Mouse (Mus musculus): ENCODE results near the gene Exoc6b. TPM values are rescaled to one million over a fixed set of nuclear protein-coding genes. Genes with fewer than 3 reads are reported as not detected.

Gene Exoc6b
- polyA plus RNA-seq, 1 experiment from 2014 or later, result 21.0 TPM

DNA sequence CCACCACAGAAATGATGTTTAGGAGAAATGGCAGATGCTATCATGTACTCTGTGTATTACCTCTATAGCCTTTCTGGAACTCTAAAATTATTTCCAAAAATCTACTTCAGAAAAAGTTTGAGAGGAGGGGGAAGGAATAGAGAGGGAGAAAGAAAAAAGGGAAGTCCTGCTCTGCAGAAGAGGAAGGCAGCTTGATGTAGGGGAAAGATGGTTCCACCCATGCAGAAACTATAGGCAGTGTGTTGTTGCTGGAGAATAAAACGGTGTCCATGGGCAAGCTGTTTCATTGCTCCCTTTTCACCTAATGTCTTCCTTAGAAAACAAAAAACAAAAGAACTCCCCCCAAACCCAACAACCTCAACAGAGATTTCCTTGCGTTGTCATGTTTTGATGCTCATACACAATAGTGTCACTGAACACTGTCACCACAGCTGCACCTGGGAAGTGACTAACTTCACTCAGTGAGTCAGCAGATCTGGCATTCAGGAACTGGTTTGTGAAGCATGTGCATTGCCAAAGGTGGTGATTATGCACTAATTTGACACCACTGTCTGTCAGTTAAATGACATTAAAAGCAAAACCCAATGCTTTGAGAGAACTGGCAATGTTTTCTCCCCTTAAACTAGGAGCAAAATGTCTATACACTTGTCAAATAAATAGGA is 407.7 kb downstream of the Exoc6b start:
- Histone ChIP-seq H3K27me3 (ENCODE audit: insufficient read depth, poor library complexity, severe bottlenecking) (no peaks in the 10 kb centered on the region), H3K36me3 (no peaks in the 10 kb centered on the region), H3K4me1 (no peaks in the 10 kb centered on the region), H3K27ac (no peak overlapping the region), H3K9me3 (no peaks in the 10 kb centered on the region), H3K4me3 (no peak overlapping the region)
- DNase-seq (ENCODE audit: low spot score), result no peak
- 86% methylated on average over 2 of the region's 2 CpGs for WGBS

DNA sequence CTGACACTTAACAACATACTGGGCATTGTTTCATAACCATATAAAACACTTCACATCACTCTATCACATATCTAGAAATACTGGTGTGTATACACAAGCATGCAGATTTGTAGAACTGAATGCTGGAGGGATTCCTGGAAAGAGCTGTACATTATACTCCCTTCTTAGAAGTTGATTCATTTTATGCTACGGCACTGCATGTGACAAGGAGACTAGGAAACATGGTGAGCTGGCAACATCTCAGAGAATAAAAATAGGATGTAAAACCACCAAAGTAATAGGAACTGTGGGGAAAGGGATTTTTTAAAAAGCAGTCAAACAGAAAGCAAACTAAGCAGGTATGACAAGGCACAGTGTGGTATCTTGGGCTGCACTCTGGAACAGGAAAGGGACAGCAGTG is 408.3 kb downstream of the Exoc6b start:
- H3K36me3 ChIP-seq, result no peaks in the 10 kb centered on the region
- H3K27ac ChIP-seq, result no peak overlapping the region
- no peak overlapping the region for H3K4me3 ChIP-seq
- H3K9me3 ChIP-seq, result no peaks in the 10 kb centered on the region
- WGBS, result 94% methylated on average over 1 of the region's 1 CpGs
- H3K27me3 ChIP-seq (ENCODE audit: insufficient read depth, poor library complexity, severe bottlenecking), result no peaks in the 10 kb centered on the region
- no peak for DNase-seq (ENCODE audit: low spot score)
- no peaks in the 10 kb centered on the region for H3K4me1 ChIP-seq

DNA sequence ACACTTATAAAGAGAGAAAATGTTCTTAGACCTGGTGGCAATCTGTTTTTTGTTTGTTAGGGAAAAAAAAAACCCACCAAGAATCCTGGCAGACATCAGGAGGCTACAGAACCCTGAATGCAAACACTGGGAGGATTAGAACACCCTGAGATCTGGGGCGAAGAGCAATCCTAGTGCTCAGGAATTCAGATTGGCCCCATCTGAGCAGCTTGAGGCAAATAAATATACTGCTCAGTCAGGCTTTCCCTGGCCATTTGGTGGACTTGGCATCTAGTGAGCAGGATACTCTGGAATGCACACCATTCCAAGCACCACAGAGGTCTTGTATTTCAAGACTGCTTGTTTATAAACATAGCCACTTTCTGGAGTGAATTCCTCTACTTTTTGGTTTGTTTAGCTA is 412.2 kb downstream of the Exoc6b start:
- Histone ChIP-seq H3K36me3 (no peaks in the 10 kb centered on the region), H3K27ac (no peak overlapping the region), H3K9me3 (no peaks in the 10 kb centered on the region), H3K27me3 (ENCODE audit: insufficient read depth, poor library complexity, severe bottlenecking) (no peaks in the 10 kb centered on the region), H3K4me3 (no peak overlapping the region), H3K4me1 (no peaks in the 10 kb centered on the region)
- DNase-seq (ENCODE audit: low spot score), result peak; percentile 7
- WGBS, result 54% methylated on average over 1 of the region's 1 CpGs

DNA sequence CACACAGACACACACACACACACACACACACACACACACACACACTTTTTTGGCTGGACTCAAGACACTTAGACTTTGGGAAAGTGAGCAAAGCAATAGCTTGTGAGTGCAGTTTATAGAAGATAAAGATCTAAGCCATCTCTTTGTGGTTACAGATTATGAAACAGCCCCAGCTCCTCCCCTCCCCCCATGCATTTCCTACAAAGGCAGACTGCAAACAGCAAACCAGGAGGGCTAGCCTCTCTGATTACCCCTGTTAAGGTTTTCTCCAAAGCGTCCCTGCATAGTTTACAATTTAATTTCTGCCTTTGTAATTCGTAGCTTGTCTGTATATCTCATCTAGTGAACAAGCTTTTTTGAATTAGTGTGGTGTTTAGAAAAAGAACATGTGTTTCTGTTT is 412.6 kb downstream of the Exoc6b start:
- H3K4me1 ChIP-seq, result no peaks in the 10 kb centered on the region
- no peaks in the 10 kb centered on the region for H3K36me3 ChIP-seq
- DNase-seq (ENCODE audit: low spot score), result peak; percentile 33
- H3K9me3 ChIP-seq, result no peaks in the 10 kb centered on the region
- H3K27ac ChIP-seq, result no peak overlapping the region
- no peaks in the 10 kb centered on the region for H3K27me3 ChIP-seq (ENCODE audit: insufficient read depth, poor library complexity, severe bottlenecking)
- no peak overlapping the region for H3K4me3 ChIP-seq
- 47% methylated on average over 2 of the region's 2 CpGs for WGBS

DNA sequence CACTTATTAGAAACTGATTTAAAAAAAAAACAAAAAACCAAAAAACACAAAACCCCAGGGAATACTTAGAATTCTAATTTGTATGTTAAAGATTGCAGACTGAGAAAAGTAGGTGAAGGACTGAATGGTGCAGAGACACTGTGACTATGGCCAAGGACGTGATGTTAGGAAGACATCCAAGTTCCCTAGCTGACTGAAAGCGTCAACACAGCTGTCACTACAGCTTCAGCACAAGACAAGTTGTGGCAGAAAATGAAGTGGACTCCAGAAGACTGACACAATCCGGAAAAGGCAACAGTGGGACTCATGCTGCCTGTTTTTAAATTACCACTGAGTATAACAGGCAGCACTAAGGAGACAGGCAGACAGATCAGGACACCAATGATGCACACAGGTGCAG is 417.4 kb downstream of the Exoc6b start:
- H3K27me3 ChIP-seq (ENCODE audit: insufficient read depth, poor library complexity, severe bottlenecking), result no peaks in the 10 kb centered on the region
- DNase-seq (ENCODE audit: low spot score), result peak; percentile 16
- H3K27ac ChIP-seq, result no peak overlapping the region
- H3K4me3 ChIP-seq, result no peak overlapping the region
- peaks cover 4% of the 10 kb centered on the region; the same call in 1 of the 2 replicates for H3K4me1 ChIP-seq
- 78% methylated on average over 3 of the region's 3 CpGs for WGBS
- H3K9me3 ChIP-seq, result no peaks in the 10 kb centered on the region
- no peaks in the 10 kb centered on the region for H3K36me3 ChIP-seq

DNA sequence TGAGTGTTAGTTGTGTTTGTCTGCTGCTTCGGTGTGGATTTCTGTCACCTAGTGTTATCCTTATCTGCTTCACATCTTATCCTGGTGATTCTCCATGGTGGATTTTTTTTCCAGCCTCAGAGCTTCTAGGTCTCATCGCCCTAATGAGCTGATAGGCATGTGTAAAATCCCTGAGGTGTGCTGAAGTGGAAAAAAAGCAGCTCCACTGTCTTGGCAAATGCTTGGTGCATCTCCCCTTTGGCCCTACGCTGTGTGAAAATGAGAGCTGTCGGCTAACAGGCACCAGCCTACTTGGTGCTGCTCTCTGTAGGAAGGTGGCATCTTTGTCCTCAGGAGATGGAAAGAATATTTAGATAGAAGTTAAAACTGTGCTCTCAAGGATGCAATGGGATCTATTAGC is 422.1 kb downstream of the Exoc6b start:
- Histone ChIP-seq H3K4me1 (peaks cover 4% of the 10 kb centered on the region; the same call in 1 of the 2 replicates), H3K27ac (no peak overlapping the region), H3K9me3 (no peaks in the 10 kb centered on the region), H3K4me3 (no peak overlapping the region), H3K27me3 (ENCODE audit: insufficient read depth, poor library complexity, severe bottlenecking) (no peaks in the 10 kb centered on the region), H3K36me3 (no peaks in the 10 kb centered on the region)
- no peak for DNase-seq (ENCODE audit: low spot score)
- WGBS, result 36% methylated on average over 4 of the region's 4 CpGs

DNA sequence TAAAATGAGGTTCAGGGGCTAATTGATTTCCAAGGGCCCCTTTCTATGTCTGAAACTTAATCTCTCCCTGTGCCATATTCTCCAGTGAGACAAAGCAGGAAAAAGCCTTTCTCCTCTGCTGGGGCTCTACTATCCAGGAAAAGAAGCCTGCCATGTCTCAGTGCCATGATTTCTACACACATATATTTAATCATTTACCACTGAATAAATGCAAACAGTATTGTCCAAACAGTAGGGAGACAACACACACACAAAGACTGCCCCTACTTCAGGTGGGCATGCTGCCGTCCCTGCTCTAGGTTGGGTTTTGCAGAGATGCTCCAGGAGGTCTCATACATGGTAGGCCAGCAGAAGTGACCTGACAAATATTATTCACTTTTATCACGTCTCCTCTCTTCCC is 422.6 kb downstream of the Exoc6b start:
- no peaks in the 10 kb centered on the region for H3K9me3 ChIP-seq
- H3K27me3 ChIP-seq (ENCODE audit: insufficient read depth, poor library complexity, severe bottlenecking), result no peaks in the 10 kb centered on the region
- peaks cover 7% of the 10 kb centered on the region; the same call in 1 of the 2 replicates for H3K4me1 ChIP-seq
- no peak overlapping the region for H3K27ac ChIP-seq
- no peaks in the 10 kb centered on the region for H3K36me3 ChIP-seq
- H3K4me3 ChIP-seq, result no peak overlapping the region
- DNase-seq (ENCODE audit: low spot score), result no peak
- 54% methylated on average over 2 of the region's 2 CpGs for WGBS

DNA sequence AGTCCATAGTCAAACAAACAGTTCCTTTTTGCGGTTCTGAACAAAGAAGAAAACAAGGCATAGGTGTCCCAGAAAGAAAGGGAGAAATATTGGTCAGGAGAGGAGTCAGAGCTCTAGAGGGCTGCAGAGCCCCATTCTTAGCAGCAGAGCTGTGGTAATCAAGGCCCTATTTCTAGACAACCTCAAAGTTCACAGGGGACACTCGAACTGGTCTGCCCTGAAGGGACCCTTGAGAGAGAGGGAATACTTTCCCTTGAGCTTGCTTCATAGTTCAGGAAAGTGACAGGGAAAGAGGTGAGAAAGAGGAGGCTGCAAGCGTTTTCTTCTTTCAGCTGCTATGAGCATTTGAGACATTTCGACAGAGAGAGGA is 428.3 kb downstream of the Exoc6b start:
- H3K4me3 ChIP-seq, result no peak overlapping the region
- no peaks in the 10 kb centered on the region for H3K36me3 ChIP-seq
- H3K27ac ChIP-seq, result peak overlapping the region; percentile 37; the same call in 1 of the 2 replicates
- no peaks in the 10 kb centered on the region for H3K27me3 ChIP-seq (ENCODE audit: insufficient read depth, poor library complexity, severe bottlenecking)
- peaks cover 25% of the 10 kb centered on the region for H3K4me1 ChIP-seq
- no peaks in the 10 kb centered on the region for H3K9me3 ChIP-seq
- whole genome bisulfite sequencing, result 62% methylated on average over 4 of the region's 4 CpGs
- no peak for DNase-seq (ENCODE audit: low spot score)

DNA sequence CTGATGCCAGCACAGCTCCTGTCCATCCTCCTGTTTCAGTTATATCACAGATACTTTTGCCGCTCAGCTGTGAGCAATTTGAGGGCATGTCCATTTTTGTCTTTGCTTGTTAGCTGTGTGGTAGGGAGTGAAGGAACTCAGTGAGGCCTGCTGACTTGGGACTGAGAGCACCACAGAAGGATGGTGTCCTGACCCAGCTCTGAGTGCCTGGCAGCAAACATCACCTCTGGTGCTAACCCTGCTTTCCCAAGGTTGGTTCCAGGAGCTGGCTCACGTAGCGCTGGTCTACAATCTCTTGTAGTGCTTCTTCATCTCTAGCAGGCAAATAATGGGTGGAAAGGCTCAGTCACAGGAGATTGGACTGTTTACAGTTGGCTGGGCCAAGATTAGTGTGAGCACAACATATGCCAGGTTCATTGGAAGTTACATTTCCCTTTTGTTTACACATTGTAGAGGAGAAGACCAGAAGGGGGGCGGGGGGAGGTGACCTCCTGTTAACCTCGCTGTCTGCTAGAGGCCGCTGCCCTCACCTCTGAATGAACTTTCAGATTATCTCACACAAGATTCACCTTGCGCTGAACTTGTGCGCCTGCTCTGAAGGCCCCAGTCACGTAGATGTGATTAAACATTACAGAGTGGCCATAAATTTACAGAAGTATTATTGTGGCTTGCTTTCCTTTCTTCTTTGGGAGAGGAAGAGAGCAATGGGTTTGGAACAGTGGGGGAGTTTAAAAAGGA is 428.8 kb downstream of the Exoc6b start:
- WGBS, result 34% methylated on average over 9 of the region's 9 CpGs
- H3K27me3 ChIP-seq (ENCODE audit: insufficient read depth, poor library complexity, severe bottlenecking), result no peaks in the 10 kb centered on the region
- no peaks in the 10 kb centered on the region for H3K9me3 ChIP-seq
- DNase-seq (ENCODE audit: low spot score), result peak; percentile 78
- peak overlapping the region; percentile 37; the same call in 1 of the 2 replicates for H3K27ac ChIP-seq
- no peaks in the 10 kb centered on the region for H3K36me3 ChIP-seq
- H3K4me1 ChIP-seq, result peaks cover 25% of the 10 kb centered on the region
- H3K4me3 ChIP-seq, result no peak overlapping the region

DNA sequence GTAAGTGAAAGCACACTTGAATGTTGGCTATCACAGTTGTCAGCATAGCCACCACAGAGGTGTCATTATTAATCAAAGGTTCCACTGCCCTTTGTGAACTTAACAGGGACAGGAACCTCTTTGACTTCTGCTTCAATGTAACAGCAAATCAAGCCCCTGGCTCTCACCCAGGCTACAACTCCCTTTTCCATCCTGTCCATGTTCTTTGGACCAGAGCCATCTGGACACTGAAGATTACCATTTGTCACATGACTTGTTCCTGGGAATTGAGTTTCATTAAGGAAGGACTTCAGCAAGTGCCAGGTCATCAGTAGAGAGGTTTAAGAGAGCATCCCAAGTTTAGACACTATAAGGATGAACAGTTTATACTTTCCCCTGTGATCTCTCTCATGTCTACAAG is 431.1 kb downstream of the Exoc6b start:
- no peaks in the 10 kb centered on the region for H3K36me3 ChIP-seq
- no peak for DNase-seq (ENCODE audit: low spot score)
- H3K9me3 ChIP-seq, result no peaks in the 10 kb centered on the region
- peaks cover 25% of the 10 kb centered on the region for H3K4me1 ChIP-seq
- no peak overlapping the region for H3K27ac ChIP-seq
- no peak overlapping the region for H3K4me3 ChIP-seq
- H3K27me3 ChIP-seq (ENCODE audit: insufficient read depth, poor library complexity, severe bottlenecking), result no peaks in the 10 kb centered on the region

DNA sequence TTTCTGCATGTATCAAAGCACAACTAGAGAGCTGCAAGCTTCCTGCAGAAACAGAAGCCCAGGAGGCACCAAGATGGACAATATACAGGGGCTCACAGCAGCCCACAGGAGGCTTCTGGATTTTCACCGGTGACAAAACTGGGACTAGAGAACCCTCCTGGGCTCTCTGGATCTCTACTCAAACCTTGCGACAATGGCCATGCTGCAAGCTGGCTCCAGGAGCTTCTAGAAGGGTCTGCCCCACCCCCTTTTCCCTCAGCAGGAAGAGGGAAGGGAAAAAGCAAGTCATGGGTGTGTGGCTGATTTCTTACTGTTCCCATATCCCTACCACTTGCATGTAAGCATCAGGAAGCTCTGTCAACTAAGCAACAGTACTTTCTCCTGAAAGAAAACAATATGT is 437.7 kb downstream of the Exoc6b start:
- Histone ChIP-seq H3K4me3 (no peak overlapping the region), H3K9me3 (no peaks in the 10 kb centered on the region), H3K27me3 (ENCODE audit: insufficient read depth, poor library complexity, severe bottlenecking) (no peaks in the 10 kb centered on the region), H3K4me1 (peaks cover 11% of the 10 kb centered on the region), H3K27ac (no peak overlapping the region), H3K36me3 (no peaks in the 10 kb centered on the region)
- peak; percentile 72 for DNase-seq (ENCODE audit: low spot score)
- WGBS, result 84% methylated on average over 2 of the region's 2 CpGs

DNA sequence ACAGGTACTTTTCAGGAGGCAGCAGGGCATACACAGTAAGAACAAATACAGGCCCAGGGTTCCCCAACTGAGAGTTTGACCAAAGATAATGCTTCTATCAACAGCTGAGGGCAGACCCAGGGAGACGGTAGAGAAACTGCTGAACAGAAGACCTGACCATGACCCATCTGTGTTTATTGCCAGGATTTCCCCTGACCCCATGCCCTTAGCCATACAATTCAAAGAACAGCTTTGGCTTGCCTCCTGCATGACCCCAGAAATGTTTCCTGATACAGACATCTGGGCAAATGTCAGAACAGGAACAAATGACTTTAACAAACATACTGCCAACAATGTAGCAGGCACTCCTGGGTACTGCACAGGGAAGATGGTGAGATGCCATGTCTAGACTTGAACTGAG is 439.0 kb downstream of the Exoc6b start:
- Histone ChIP-seq H3K27ac (no peak overlapping the region), H3K9me3 (no peaks in the 10 kb centered on the region), H3K4me1 (peaks cover 11% of the 10 kb centered on the region), H3K4me3 (no peak overlapping the region), H3K36me3 (no peaks in the 10 kb centered on the region), H3K27me3 (ENCODE audit: insufficient read depth, poor library complexity, severe bottlenecking) (no peaks in the 10 kb centered on the region)
- peak; percentile 2 for DNase-seq (ENCODE audit: low spot score)
- WGBS, result 57% methylated on average over 1 of the region's 1 CpGs

DNA sequence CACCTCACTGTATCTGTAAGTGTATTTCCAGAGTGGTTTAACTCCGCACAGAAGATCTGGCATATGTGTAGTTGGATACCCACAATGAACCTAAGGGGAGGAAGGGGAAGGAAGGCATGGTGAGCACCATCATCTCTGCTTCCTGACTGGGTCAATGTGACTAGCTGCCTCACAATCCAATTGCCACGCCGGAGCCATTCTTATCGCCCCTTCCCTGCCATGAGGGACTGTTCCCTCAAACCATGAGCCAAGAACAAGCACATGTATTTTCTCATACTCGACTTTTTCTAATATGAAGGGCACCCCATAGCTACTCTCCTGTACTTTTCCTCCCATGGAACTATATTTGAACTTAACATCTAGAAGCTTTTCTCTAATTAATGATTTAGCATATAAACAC is 440.5 kb downstream of the Exoc6b start:
- peak; percentile 52 for DNase-seq (ENCODE audit: low spot score)
- no peaks in the 10 kb centered on the region for H3K9me3 ChIP-seq
- H3K4me1 ChIP-seq, result peaks cover 11% of the 10 kb centered on the region
- H3K4me3 ChIP-seq, result no peak overlapping the region
- H3K27me3 ChIP-seq (ENCODE audit: insufficient read depth, poor library complexity, severe bottlenecking), result no peaks in the 10 kb centered on the region
- 81% methylated on average over 5 of the region's 5 CpGs for WGBS
- H3K27ac ChIP-seq, result no peak overlapping the region
- no peaks in the 10 kb centered on the region for H3K36me3 ChIP-seq

Measured in heart, embryonic 10.5 days (tissue).